Mouse (Mus musculus): ENCODE measurements around the gene Sik2.

Gene Sik2

GRCm38 (mm10) chr9:50918131-50918530 lies 90.7 kb downstream of the Sik2 start:
- no peak for DNase-seq (ENCODE audit: low read depth, low spot score)

GRCm38 (mm10) chr9:50911861-50912515 lies 96.9 kb downstream of the Sik2 start:
- DNase-seq (ENCODE audit: low read depth, low spot score) = no peak

- no peak for DNase-seq (ENCODE audit: low read depth, low spot score)
Measured at GRCm38 (mm10) chr9:50905321-50905720, 103.6 kb downstream of the Sik2 start.

GRCm38 (mm10) chr9:50904196-50904847 lies 104.6 kb downstream of the Sik2 start:
- DNase-seq (ENCODE audit: low read depth, low spot score) = no peak

GRCm38 (mm10) chr9:50900026-50900920 lies 108.6 kb downstream of the Sik2 start:
- DNase-seq (ENCODE audit: low read depth, low spot score) = no peak

DNA sequence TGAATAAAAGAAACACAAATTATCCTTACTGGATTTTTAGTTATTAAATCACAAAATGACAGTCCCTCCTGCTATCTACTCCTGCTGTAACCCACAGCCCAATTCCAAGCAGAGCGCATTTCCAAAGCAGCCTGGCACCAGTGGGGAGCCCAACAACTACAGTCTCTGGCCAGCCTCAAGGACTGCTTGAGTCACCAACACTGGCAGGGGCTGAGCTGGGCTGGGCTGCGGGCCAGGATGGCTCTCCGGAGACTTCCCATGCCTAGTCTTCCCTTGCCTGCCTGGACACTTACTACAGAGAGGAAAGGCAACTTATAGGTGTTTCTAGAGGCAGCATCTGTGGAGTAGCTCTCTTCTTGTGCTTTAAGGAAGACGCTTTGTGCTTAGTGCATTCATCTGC lies 115.2 kb downstream of the Sik2 start:
- DNase-seq (ENCODE audit: low read depth, low spot score) = no peak

DNA sequence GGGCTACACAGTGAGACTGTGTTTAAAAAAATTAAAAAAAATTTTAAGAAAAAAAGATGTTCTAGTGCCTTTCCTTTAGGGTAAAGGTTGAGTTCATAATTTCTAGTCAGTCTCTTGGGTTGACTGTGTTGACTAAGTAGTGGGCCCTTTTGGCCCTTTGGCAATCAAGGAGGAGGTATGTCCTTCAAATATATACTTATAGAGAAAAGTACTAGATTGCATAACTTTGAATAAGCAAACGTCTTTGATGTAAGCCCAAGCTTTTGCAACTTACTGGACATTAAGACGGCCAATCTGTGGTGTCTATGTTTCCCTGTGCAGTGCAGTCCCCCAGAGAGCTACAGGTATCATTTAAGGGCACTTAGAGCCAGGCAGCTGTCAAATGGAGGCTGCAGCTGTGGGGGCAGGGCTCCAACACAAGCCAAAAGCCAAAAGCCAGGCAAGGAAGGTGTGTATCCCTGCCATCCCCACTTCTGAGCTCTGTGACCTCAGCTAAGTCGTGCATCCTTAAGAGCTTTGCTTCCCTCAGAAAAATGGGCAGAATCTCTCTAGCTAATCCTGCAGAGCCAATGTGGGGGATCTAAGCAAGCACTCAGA lies 118.3 kb downstream of the Sik2 start:
- no peak for DNase-seq (ENCODE audit: low read depth, low spot score)

GRCm38 (mm10) chr9:50889964-50890363 lies 118.9 kb downstream of the Sik2 start:
- no peak for DNase-seq (ENCODE audit: low read depth, low spot score)

DNA sequence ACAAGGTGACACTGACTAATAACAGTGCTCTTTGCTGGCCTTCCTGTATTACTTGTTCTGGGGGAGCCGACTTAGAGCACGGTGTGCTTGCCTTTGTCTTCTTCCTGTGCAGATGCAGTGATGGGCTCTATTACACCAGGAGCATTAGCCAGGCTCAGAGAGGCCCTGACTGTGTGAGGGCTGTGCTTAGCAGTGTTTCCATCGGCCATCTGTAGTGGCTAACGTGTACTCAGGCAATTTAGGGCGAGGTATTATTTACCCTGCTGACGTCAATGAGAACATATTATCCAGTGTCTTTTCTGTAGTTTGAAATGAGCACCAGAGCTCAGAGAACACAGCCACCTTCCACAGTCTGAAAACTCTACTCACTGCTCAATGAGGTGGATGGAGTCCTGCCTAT lies 119.7 kb downstream of the Sik2 start:
- no peak for DNase-seq (ENCODE audit: low read depth, low spot score)

DNA sequence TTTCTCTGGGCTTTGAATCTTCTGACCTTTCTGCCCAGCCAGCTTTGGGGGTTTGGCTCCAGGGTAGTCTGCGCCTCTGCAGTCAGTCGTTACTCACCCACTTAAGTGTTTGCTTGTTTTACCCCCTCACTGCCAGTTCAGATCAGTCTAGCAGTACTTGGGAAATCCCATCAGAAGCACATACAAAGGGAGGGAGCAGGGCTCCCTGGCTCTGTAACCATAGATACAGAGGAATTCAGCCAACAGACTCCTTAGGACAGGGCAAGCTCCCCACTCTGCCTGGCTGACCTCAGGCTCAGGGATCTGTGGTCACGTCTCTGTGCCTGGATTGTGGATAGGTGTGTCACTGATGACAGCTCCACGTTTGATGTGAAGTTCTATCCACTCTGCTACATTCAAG lies 121.5 kb downstream of the Sik2 start:
- DNase-seq (ENCODE audit: low read depth, low spot score) = no peak

DNA sequence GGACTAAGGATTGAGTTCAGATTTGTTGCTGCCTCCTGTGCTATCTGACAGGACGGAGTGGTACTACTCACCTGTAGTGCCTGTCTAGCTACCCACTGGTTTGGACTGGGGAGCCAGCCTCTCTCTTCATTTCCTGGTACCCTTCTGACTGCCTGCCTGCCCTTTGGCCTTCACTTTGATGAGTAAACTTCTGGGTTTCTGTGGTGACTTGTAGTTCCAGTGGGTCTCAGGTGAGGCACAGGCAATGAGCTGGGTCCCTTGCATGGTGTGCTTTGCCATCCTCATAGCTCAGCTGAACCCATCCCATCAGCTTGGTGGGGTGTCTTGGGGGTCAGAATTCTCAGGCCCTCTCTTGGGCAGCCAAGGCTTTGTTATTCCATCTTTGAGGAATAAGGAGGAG lies 122.0 kb downstream of the Sik2 start:
- DNase-seq (ENCODE audit: low read depth, low spot score) = no peak

- no peak for DNase-seq (ENCODE audit: low read depth, low spot score)
Measured at GRCm38 (mm10) chr9:50885600-50885987, 123.3 kb downstream of the Sik2 start.

DNA sequence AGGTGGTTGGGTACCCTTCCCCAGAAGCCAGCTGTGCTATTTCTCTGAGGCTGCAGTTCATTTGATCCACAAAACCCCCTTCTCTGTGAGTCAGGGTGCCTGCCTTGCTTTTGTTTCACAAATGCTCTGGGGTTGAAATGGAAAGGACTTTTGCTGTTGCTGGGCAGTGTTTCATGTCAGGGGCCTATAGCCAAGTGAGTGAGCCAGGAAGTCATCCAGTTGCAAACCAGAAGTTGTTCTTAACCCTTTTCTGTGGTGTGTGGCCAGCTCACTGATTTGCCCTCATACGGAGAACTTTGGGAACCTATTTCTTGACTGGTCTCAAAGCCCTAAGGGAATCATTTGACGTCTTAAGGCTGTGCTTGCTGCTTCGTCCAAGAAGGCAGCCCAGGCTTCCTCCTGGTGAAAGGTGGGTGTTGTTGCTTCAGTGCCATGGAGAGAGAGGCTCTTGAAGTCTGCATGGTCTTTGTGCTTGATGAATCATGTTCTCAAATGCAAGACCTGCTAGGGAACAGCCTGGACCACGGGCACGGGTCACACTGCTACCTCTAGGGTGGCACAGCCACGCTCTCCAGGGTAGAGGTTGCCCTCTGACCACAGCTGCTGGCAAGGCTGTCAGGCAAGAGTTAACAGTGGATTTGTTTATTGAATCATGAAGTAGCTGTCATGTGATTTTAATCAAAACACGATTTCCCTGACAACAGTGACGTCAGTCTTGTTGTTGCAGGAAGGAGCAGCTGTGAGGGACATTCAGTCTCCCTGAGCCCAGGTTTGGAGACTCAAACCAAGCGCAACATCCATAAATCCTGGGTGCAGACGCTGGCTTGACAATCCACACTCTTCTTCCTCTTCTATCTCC lies 123.9 kb downstream of the Sik2 start:
- DNase-seq (ENCODE audit: low read depth, low spot score) = no peak

DNA sequence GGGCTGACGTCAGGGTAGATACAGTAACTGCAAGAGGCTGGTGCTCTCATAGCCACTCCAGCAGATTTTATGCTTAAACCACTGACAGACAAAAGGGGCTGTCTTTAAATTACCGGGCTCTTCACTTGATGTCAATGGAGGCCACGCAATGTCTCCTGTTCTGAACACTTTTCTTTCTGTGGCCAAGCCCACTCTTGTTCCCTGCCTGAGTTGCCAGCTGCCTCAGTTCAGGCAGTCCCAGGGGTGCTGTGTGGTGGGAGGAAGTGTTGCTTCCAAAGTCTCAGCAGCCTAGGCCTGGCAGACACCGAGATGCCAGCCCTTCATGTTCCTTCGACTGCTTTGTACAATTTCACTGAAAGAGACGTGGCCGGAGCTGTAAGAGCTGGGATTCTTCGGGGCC lies 124.8 kb downstream of the Sik2 start:
- DNase-seq (ENCODE audit: low read depth, low spot score) = no peak

GRCm38 (mm10) chr9:50882183-50882582 lies 126.7 kb downstream of the Sik2 start:
- no peak for DNase-seq (ENCODE audit: low read depth, low spot score)

GRCm38 (mm10) chr9:50877431-50877830 lies 131.4 kb downstream of the Sik2 start:
- DNase-seq (ENCODE audit: low read depth, low spot score) = no peak

DNA sequence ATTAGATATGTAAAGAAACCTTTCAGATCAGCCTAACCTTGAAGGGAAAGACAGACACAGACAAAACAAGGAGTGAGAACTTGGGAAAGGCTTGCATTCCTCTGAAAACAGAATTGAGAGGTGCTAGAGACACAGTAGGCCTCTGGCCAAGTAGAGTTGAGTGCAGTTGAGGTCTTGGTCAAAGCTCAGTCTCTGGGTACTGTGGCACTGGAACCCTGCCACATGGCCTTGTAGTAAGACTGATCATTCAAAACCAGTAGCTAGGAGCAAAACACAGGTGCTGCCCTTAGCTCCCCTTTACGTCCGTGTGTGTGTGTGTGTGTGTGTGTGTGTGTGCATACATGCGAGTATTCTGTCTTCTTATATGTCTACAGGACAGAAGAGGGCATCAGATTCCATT lies 132.6 kb downstream of the Sik2 start:
- DNase-seq (ENCODE audit: low read depth, low spot score) = no peak

GRCm38 (mm10) chr9:50875470-50875869 lies 133.4 kb downstream of the Sik2 start:
- no peak for DNase-seq (ENCODE audit: low read depth, low spot score)

GRCm38 (mm10) chr9:50874031-50874430 lies 134.8 kb downstream of the Sik2 start:
- DNase-seq (ENCODE audit: low read depth, low spot score) = no peak

DNA sequence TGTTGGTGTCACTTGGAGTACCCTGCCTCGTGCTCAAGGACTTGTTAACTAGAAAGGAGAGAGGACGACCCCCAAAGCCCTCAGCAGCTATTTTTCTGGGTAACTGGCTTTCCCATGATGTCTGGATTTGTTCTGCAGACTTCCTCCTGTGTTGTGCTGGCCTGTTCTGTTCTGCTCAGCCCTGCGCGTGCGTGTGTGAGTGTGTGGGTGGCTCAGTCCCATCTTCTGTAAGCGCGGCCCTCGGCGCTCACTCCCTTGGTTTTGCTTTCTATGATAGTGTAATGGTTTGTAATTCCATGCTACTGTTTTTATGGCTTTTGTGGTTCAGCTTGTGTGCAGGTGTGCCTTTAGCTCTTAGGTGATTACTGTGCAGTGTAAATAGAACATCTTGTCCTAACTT lies 135.7 kb downstream of the Sik2 start:
- DNase-seq (ENCODE audit: low read depth, low spot score) = no peak

DNA sequence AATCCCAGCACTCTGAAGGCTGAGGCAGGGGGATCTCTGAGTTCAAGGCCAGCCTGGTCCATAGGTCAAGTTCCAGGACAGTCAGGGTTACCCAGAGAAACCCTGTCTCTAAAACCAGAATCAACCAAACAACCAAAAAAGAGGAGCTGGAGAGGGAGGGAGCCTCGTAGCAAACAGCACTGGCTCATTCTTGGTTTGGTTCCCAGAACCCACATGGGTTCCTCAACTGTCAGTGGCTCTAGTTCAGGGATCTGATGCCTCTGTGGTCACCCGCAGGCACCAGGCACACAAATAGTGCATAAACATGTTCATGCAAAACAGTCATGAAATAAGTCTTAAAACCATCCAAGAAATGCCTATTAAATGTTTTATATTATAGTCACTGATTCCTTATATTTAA lies 140.7 kb downstream of the Sik2 start:
- DNase-seq (ENCODE audit: low read depth, low spot score) = no peak

Data from retina, adult 2 months (tissue).